Mouse (Mus musculus): ENCODE results near the gene Znhit2. TPM values are rescaled to one million over a fixed set of nuclear protein-coding genes. Genes with fewer than 3 reads are reported as not detected.
"Not testable (repeated sequence)": the region's sequence is repeated elsewhere in the genome, so short reads cannot be mapped to it uniquely, and the experiment has no call there.

Znhit2 gene
- polyA plus RNA-seq, 1 experiment from 2014 or later = 40.3 TPM

GRCm38 (mm10) chr19:6042293-6042692 is 18.7 kb upstream of the Znhit2 start:
- Histone ChIP-seq H3K9me3 (ENCODE audit: control insufficient read depth, low read length) (no peaks in the 10 kb centered on the region), H3K27ac (replicated peaks; ENCODE audit: low read depth, low read length) (no peak overlapping the region), H3K4me2 (ENCODE audit: low read depth, severe bottlenecking) (no peak overlapping the region), H3K4me3 (ENCODE audit: low read depth, low read length) (no peak overlapping the region), H3K27me3 (ENCODE audit: control insufficient read depth, insufficient read depth, low read length) (no peaks in the 10 kb centered on the region), H3K4me1 (ENCODE audit: control insufficient read depth, insufficient read depth, low read length) (peaks cover 3% of the 10 kb centered on the region; the same call in 1 of the 2 replicates), H3K36me3 (ENCODE audit: control insufficient read depth, insufficient read depth, low read length) (no peaks in the 10 kb centered on the region), H3K9ac (ENCODE audit: low read length) (no peak overlapping the region)
- 82% methylated on average over 9 of the region's 9 CpGs for WGBS
- no peak for DNase-seq (ENCODE audit: low spot score)
- ATAC-seq (ENCODE audit: insufficient number of reproducible peaks, low FRiP score, low TSS enrichment, low read depth) = no peak

GRCm38 (mm10) chr19:6044102-6044501 is 16.9 kb upstream of the Znhit2 start:
- ATAC-seq (ENCODE audit: insufficient number of reproducible peaks, low FRiP score, low TSS enrichment, low read depth); H3K27ac ChIP-seq (replicated peaks; ENCODE audit: low read depth, low read length); DNase-seq (ENCODE audit: low spot score); H3K27me3 ChIP-seq (ENCODE audit: control insufficient read depth, insufficient read depth, low read length); H3K4me2 ChIP-seq (ENCODE audit: low read depth, severe bottlenecking); H3K4me3 ChIP-seq (ENCODE audit: low read depth, low read length); H3K36me3 ChIP-seq (ENCODE audit: control insufficient read depth, insufficient read depth, low read length); H3K9me3 ChIP-seq (ENCODE audit: control insufficient read depth, low read length); H3K9ac ChIP-seq (ENCODE audit: low read length); H3K4me1 ChIP-seq (ENCODE audit: control insufficient read depth, insufficient read depth, low read length): not testable (repeated sequence)
- 83% methylated on average over 4 of the region's 4 CpGs for WGBS

- Histone ChIP-seq H3K9me3 (ENCODE audit: control insufficient read depth, low read length) (no peaks in the 10 kb centered on the region), H3K36me3 (ENCODE audit: control insufficient read depth, insufficient read depth, low read length) (peaks cover 17% of the 10 kb centered on the region), H3K27me3 (ENCODE audit: control insufficient read depth, insufficient read depth, low read length) (no peaks in the 10 kb centered on the region), H3K9ac (ENCODE audit: low read length) (peak overlapping the region; percentile 92), H3K4me2 (ENCODE audit: low read depth, severe bottlenecking) (peak overlapping the region; percentile 96), H3K27ac (replicated peaks; ENCODE audit: low read depth, low read length) (peak overlapping the region; percentile 97), H3K4me1 (ENCODE audit: control insufficient read depth, insufficient read depth, low read length) (peaks cover 8% of the 10 kb centered on the region), H3K4me3 (ENCODE audit: low read depth, low read length) (peak overlapping the region; percentile 93)
- DNase-seq (ENCODE audit: low spot score) (no peak), ATAC-seq (ENCODE audit: insufficient number of reproducible peaks, low FRiP score, low TSS enrichment, low read depth) (no peak; the same call in 1 of the 2 replicates)
- 23% methylated on average over 20 of the region's 20 CpGs for WGBS
These were observed 15.4 kb upstream of the Znhit2 start for GRCm38 (mm10) chr19:6045366-6046293.

GRCm38 (mm10) chr19:6046294-6047153 is 14.5 kb upstream of the Znhit2 start, which contains the start of gene Syvn1:
Gene Syvn1 (plus strand): TSS chr19:6046576.
- peak; percentile 89 for ATAC-seq (ENCODE audit: insufficient number of reproducible peaks, low FRiP score, low TSS enrichment, low read depth)
- under 1% methylated on average over 65 of the region's 65 CpGs for WGBS
- H3K4me3 ChIP-seq (ENCODE audit: low read depth, low read length) = peak within 1 kb of the TSS; percentile 93

GRCm38 (mm10) chr19:6047154-6047898 is 13.7 kb upstream of the Znhit2 start:
- ATAC-seq (ENCODE audit: insufficient number of reproducible peaks, low FRiP score, low TSS enrichment, low read depth) (peak; percentile 13; the same call in 1 of the 2 replicates), DNase-seq (ENCODE audit: low spot score) (no peak)
- Histone ChIP-seq H3K4me1 (ENCODE audit: control insufficient read depth, insufficient read depth, low read length) (peaks cover 8% of the 10 kb centered on the region), H3K4me3 (ENCODE audit: low read depth, low read length) (peak overlapping the region; percentile 93), H3K27ac (replicated peaks; ENCODE audit: low read depth, low read length) (peak overlapping the region; percentile 97), H3K9ac (ENCODE audit: low read length) (peak overlapping the region; percentile 92), H3K9me3 (ENCODE audit: control insufficient read depth, low read length) (no peaks in the 10 kb centered on the region), H3K27me3 (ENCODE audit: control insufficient read depth, insufficient read depth, low read length) (no peaks in the 10 kb centered on the region), H3K4me2 (ENCODE audit: low read depth, severe bottlenecking) (peak overlapping the region; percentile 96), H3K36me3 (ENCODE audit: control insufficient read depth, insufficient read depth, low read length) (peaks cover 24% of the 10 kb centered on the region)
- WGBS = 2% methylated on average over 44 of the region's 44 CpGs

More at GRCm38 (mm10) chr19:6046294-6047153, 14.5 kb upstream of the Znhit2 start, which contains the start of gene Syvn1:
- H3K4me2 ChIP-seq (ENCODE audit: low read depth, severe bottlenecking) = peak within 1 kb of the TSS; percentile 96
- peak within 1 kb of the TSS; percentile 97 for H3K27ac ChIP-seq (replicated peaks; ENCODE audit: low read depth, low read length)
- H3K4me1 ChIP-seq (ENCODE audit: control insufficient read depth, insufficient read depth, low read length) = peaks cover 8% of the 10 kb centered on the region
- peak within 1 kb of the TSS; percentile 92 for H3K9ac ChIP-seq (ENCODE audit: low read length)
- no peaks in the 10 kb centered on the region for H3K27me3 ChIP-seq (ENCODE audit: control insufficient read depth, insufficient read depth, low read length)
- peaks cover 24% of the 10 kb centered on the region for H3K36me3 ChIP-seq (ENCODE audit: control insufficient read depth, insufficient read depth, low read length)
- DNase-seq (ENCODE audit: low spot score) = peak; percentile 92
- no peaks in the 10 kb centered on the region for H3K9me3 ChIP-seq (ENCODE audit: control insufficient read depth, low read length)

GRCm38 (mm10) chr19:6047899-6048166 is 13.2 kb upstream of the Znhit2 start:
- 92% methylated on average over 8 of the region's 8 CpGs for WGBS
- H3K27me3 ChIP-seq (ENCODE audit: control insufficient read depth, insufficient read depth, low read length) = no peaks in the 10 kb centered on the region
- ATAC-seq (ENCODE audit: insufficient number of reproducible peaks, low FRiP score, low TSS enrichment, low read depth) (no peak), DNase-seq (ENCODE audit: low spot score) (no peak)
- peak overlapping the region; percentile 93 for H3K4me3 ChIP-seq (ENCODE audit: low read depth, low read length)
- H3K9ac ChIP-seq (ENCODE audit: low read length) = peak overlapping the region; percentile 92; the same call in 1 of the 2 replicates
- peaks cover 25% of the 10 kb centered on the region for H3K36me3 ChIP-seq (ENCODE audit: control insufficient read depth, insufficient read depth, low read length)
- no peaks in the 10 kb centered on the region for H3K9me3 ChIP-seq (ENCODE audit: control insufficient read depth, low read length)
- H3K27ac ChIP-seq (replicated peaks; ENCODE audit: low read depth, low read length) = no peak overlapping the region
- peak overlapping the region; percentile 96 for H3K4me2 ChIP-seq (ENCODE audit: low read depth, severe bottlenecking)
- peaks cover 8% of the 10 kb centered on the region for H3K4me1 ChIP-seq (ENCODE audit: control insufficient read depth, insufficient read depth, low read length)

GRCm38 (mm10) chr19:6048681-6049410 is 12.1 kb upstream of the Znhit2 start:
- no peak overlapping the region for H3K27ac ChIP-seq (replicated peaks; ENCODE audit: low read depth, low read length)
- no peak overlapping the region for H3K9ac ChIP-seq (ENCODE audit: low read length)
- 86% methylated on average over 11 of the region's 11 CpGs for WGBS

More at GRCm38 (mm10) chr19:6048681-6049410, 12.1 kb upstream of the Znhit2 start:
- Histone ChIP-seq H3K4me2 (ENCODE audit: low read depth, severe bottlenecking) (no peak overlapping the region), H3K27me3 (ENCODE audit: control insufficient read depth, insufficient read depth, low read length) (no peaks in the 10 kb centered on the region), H3K36me3 (ENCODE audit: control insufficient read depth, insufficient read depth, low read length) (peaks cover 30% of the 10 kb centered on the region), H3K4me3 (ENCODE audit: low read depth, low read length) (no peak overlapping the region), H3K9me3 (ENCODE audit: control insufficient read depth, low read length) (no peaks in the 10 kb centered on the region), H3K4me1 (ENCODE audit: control insufficient read depth, insufficient read depth, low read length) (peaks cover 8% of the 10 kb centered on the region)
- DNase-seq (ENCODE audit: low spot score) (no peak), ATAC-seq (ENCODE audit: insufficient number of reproducible peaks, low FRiP score, low TSS enrichment, low read depth) (no peak)
